Mouse (Mus musculus) adrenal gland, adult 2 months (tissue): Measurements from ENCODE around the gene Cotl1. TPM values are rescaled to one million over a fixed set of nuclear protein-coding genes. Genes with fewer than 3 reads are reported as not detected.

ENCODE experiments used
- polyA plus RNA-seq: library from polyadenylated mRNA; depleted of rRNA; stranded (reverse); fragments of >200 nt; gene quantifications from 2 replicates; pipeline ENCODE4 v1.2.3, GENCODE M21; 2012; rRNA removed
- total RNA-seq, 2 experiments: library from RNA; stranded (reverse); gene quantifications; 2 replicates each; pipeline ENCODE4 v1.2.3; 2021

Cotl1 gene
- total and polyA plus RNA-seq, 3 experiments: 45.4 to 156 (median 50.4) TPM

Other genes starting within 250 kb of the Cotl1 start
- gene Taf1c, start 235.3 kb downstream of the Cotl1 start, total RNA-seq: 10 to 100 TPM; 10.7 to 12.5 TPM
- gene Taf1c, start 235.3 kb downstream of the Cotl1 start, polyA plus RNA-seq: 41.3 and 46.2 TPM in 2 replicates
- not detected for gene Adad2, start 227.8 kb downstream of the Cotl1 start, total RNA-seq
- not detected in 2 replicates for gene Adad2, start 227.8 kb downstream of the Cotl1 start, polyA plus RNA-seq
- under 1 TPM; 0.45 to 0.66 TPM for gene Kcng4, start 204.9 kb downstream of the Cotl1 start, total RNA-seq
- 1.2 and 1.6 TPM in 2 replicates for gene Kcng4, start 204.9 kb downstream of the Cotl1 start, polyA plus RNA-seq
- 10 to 100 TPM; 17.0 to 21.0 TPM for gene Wfdc1, start 174.2 kb downstream of the Cotl1 start, total RNA-seq
- gene Wfdc1, start 174.2 kb downstream of the Cotl1 start, polyA plus RNA-seq: 41.3 and 51.7 TPM in 2 replicates
- gene Atp2c2, start 140.5 kb downstream of the Cotl1 start, total RNA-seq: under 1 TPM; 0.24 to 0.46 TPM
- gene Atp2c2, start 140.5 kb downstream of the Cotl1 start, polyA plus RNA-seq: not detected in 2 replicates
- 10 to 100 TPM in 1 of 2 experiments, 1 to 10 TPM in 1; 8.4 to 12.7 TPM for gene Tldc1, start 62.1 kb downstream of the Cotl1 start, total RNA-seq
- gene Tldc1, start 62.1 kb downstream of the Cotl1 start, polyA plus RNA-seq: 13.0 and 13.2 TPM in 2 replicates
- 10 to 100 TPM in 1 of 2 experiments, 1 to 10 TPM in 1; 4.3 to 11.3 TPM for gene Klhl36, start 21.7 kb upstream of the Cotl1 start, total RNA-seq
- gene Klhl36, start 21.7 kb upstream of the Cotl1 start, polyA plus RNA-seq: 19.8 and 25.5 TPM in 2 replicates
- gene Usp10, start 69.8 kb upstream of the Cotl1 start, total RNA-seq: 100 to 1,000 TPM in 1 of 2 experiments, 10 to 100 TPM in 1; 93.9 to 133 TPM
- 64.7 and 96.5 TPM in 2 replicates for gene Usp10, start 69.8 kb upstream of the Cotl1 start, polyA plus RNA-seq
- 1 to 10 TPM; 5.9 to 9.9 TPM for gene Gm20388, start 70.3 kb upstream of the Cotl1 start, total RNA-seq
- gene Gm20388, start 70.3 kb upstream of the Cotl1 start, polyA plus RNA-seq: 43.6 and 50.1 TPM in 2 replicates
- 10 to 100 TPM; 15.5 to 19.5 TPM for gene Crispld2, start 151.9 kb upstream of the Cotl1 start, total RNA-seq
- 17.6 and 20.4 TPM in 2 replicates for gene Crispld2, start 151.9 kb upstream of the Cotl1 start, polyA plus RNA-seq